Mouse (Mus musculus) small intestine, adult 10 weeks (tissue): ENCODE measurements around the gene Shc2. TPM values are rescaled to one million over a fixed set of nuclear protein-coding genes. Genes with fewer than 3 reads are reported as not detected.

Experiments
- polyA plus RNA-seq: library from polyadenylated mRNA; stranded (reverse); fragments of 350-450 nt; fragmentation: Illumina TruSeq; extraction: RNeasy Lipid Tissue Mini Kit (QIAGEN cat#74804); gene quantifications from one replicate; pipeline ENCODE4 v1.2.3, GENCODE M21; 2014; ENCODE audit warnings: low replicate concordance

Shc2 gene
- 0.30 TPM for polyA plus RNA-seq

GRCm38 (mm10) chr10:79637128-79638110 is at the start of gene Shc2:
Gene Shc2 (minus strand): TSS chr10:79637918.

GRCm38 (mm10) chr10:79681591-79682245 is 44.0 kb upstream of the Shc2 start, which contains the start of gene Cdc34:
Gene Cdc34 (plus strand): TSS chr10:79682195.

GRCm38 (mm10) chr10:79668771-79669575 is 31.3 kb upstream of the Shc2 start, which contains the start of gene Tpgs1:
Gene Tpgs1 (plus strand): TSS chr10:79669369.

GRCm38 (mm10) chr10:79664131-79664665 is 26.5 kb upstream of the Shc2 start, which contains the start of gene Madcam1:
Gene Madcam1 (plus strand): TSS chr10:79664559.

GRCm38 (mm10) chr10:79645711-79646110 is 8.0 kb upstream of the Shc2 start, which contains the start of gene Odf3l2:
Gene Odf3l2 (minus strand): TSS chr10:79645738.

GRCm38 (mm10) chr10:79613578-79614304 is 24.0 kb downstream of the Shc2 start, which contains the start of gene C2cd4c:
Gene C2cd4c (minus strand): TSS chr10:79614025.

GRCm38 (mm10) chr10:79587061-79587751 is 50.5 kb downstream of the Shc2 start, which contains the start of gene Theg:
Gene Theg (minus strand): TSS chr10:79587331.

Other genes with a start within 250 kb of the Shc2 start
- not detected for gene Vmn2r83, start 169.2 kb downstream of the Shc2 start, polyA plus RNA-seq
- gene Plpp2, start 104.1 kb downstream of the Shc2 start, polyA plus RNA-seq = 6.5 TPM
- not detected for gene Mier2, start 82.7 kb downstream of the Shc2 start, polyA plus RNA-seq
- gene Theg, start 50.6 kb downstream of the Shc2 start, polyA plus RNA-seq = not detected
- 0.11 TPM for gene C2cd4c, start 23.9 kb downstream of the Shc2 start, polyA plus RNA-seq
- gene Odf3l2, start 7.8 kb upstream of the Shc2 start, polyA plus RNA-seq = not detected
- not detected for gene Madcam1, start 26.6 kb upstream of the Shc2 start, polyA plus RNA-seq
- gene Tpgs1, start 31.5 kb upstream of the Shc2 start, polyA plus RNA-seq = not detected
- gene Cdc34, start 44.3 kb upstream of the Shc2 start, polyA plus RNA-seq = not detected
- gene Gzmm, start 51.1 kb upstream of the Shc2 start, polyA plus RNA-seq = not detected
- 328 TPM for gene Bsg, start 66.6 kb upstream of the Shc2 start, polyA plus RNA-seq
- gene Hcn2, start 78.7 kb upstream of the Shc2 start, polyA plus RNA-seq = not detected
- not detected for gene Polrmt, start 108.7 kb upstream of the Shc2 start, polyA plus RNA-seq
- not detected for gene Fgf22, start 117.2 kb upstream of the Shc2 start, polyA plus RNA-seq
- 0.41 TPM for gene Rnf126, start 129.0 kb upstream of the Shc2 start, polyA plus RNA-seq
- gene Fstl3, start 139.4 kb upstream of the Shc2 start, polyA plus RNA-seq = 0.45 TPM
- not detected for gene Prss57, start 153.0 kb upstream of the Shc2 start, polyA plus RNA-seq
- gene Palm, start 155.7 kb upstream of the Shc2 start, polyA plus RNA-seq = not detected
- gene Misp, start 183.1 kb upstream of the Shc2 start, polyA plus RNA-seq = 3.9 TPM
- gene Ptbp1, start 216.5 kb upstream of the Shc2 start, polyA plus RNA-seq = 52.9 TPM
- gene Prtn3, start 236.6 kb upstream of the Shc2 start, polyA plus RNA-seq = not detected
- not detected for gene Plppr3, start 236.7 kb upstream of the Shc2 start, polyA plus RNA-seq
- gene Elane, start 248.3 kb upstream of the Shc2 start, polyA plus RNA-seq = not detected